Mouse (Mus musculus) lung, postnatal 10 days (tissue): ENCODE measurements around the gene Gkn3.

Source experiments
- DNase-seq: peaks from one replicate; pipeline ENCODE4 v3.0.0; 2021

Gkn3 gene

GRCm38 (mm10) chr6:87388877-87389276 is at the start of gene Gkn3:
Gkn3 (minus strand) TSS chr6:87388935.
- no peak for DNase-seq

GRCm38 (mm10) chr6:87436745-87437144 is 48.0 kb upstream of the Gkn3 start:
- DNase-seq: no peak

GRCm38 (mm10) chr6:87435791-87436190 is 47.1 kb upstream of the Gkn3 start:
- DNase-seq: no peak

- DNase-seq: no peak
Measured at GRCm38 (mm10) chr6:87428487-87429044, 39.8 kb upstream of the Gkn3 start, which contains the start of gene Bmp10. Bmp10 (plus strand) TSS chr6:87428994.

- DNase-seq: no peak
Measured at GRCm38 (mm10) chr6:87427616-87428015, 38.9 kb upstream of the Gkn3 start.

GRCm38 (mm10) chr6:87426954-87427353 is 38.2 kb upstream of the Gkn3 start:
- DNase-seq: no peak

- peak; percentile 55 for DNase-seq
Measured at GRCm38 (mm10) chr6:87424037-87424816, 35.5 kb upstream of the Gkn3 start.

- DNase-seq: no peak
Measured at GRCm38 (mm10) chr6:87422304-87422703, 33.6 kb upstream of the Gkn3 start.

- no peak for DNase-seq
Measured at GRCm38 (mm10) chr6:87412011-87412410, 23.3 kb upstream of the Gkn3 start.

- DNase-seq: no peak
Measured at GRCm38 (mm10) chr6:87401456-87401855, 12.7 kb upstream of the Gkn3 start.

GRCm38 (mm10) chr6:87399886-87400566 is 11.3 kb upstream of the Gkn3 start:
- no peak for DNase-seq

- peak; percentile 79 for DNase-seq
Measured at GRCm38 (mm10) chr6:87399137-87399536, 10.4 kb upstream of the Gkn3 start.

GRCm38 (mm10) chr6:87394783-87395182 is 6.0 kb upstream of the Gkn3 start:
- no peak for DNase-seq

GRCm38 (mm10) chr6:87393466-87394205 is 4.9 kb upstream of the Gkn3 start:
- peak; percentile 36 for DNase-seq

GRCm38 (mm10) chr6:87389455-87389989 is 787 bp upstream of the Gkn3 start:
- DNase-seq: no peak

- no peak for DNase-seq
Measured at GRCm38 (mm10) chr6:87386681-87387080, 2.1 kb downstream of the Gkn3 start.

- DNase-seq: peak; percentile 83
Measured at GRCm38 (mm10) chr6:87386203-87386602, 2.5 kb downstream of the Gkn3 start.

- DNase-seq: no peak
Measured at GRCm38 (mm10) chr6:87384761-87385160, 4.0 kb downstream of the Gkn3 start.

GRCm38 (mm10) chr6:87383926-87384691 is 4.6 kb downstream of the Gkn3 start:
- DNase-seq: peak; percentile 63

- no peak for DNase-seq
Measured at GRCm38 (mm10) chr6:87373057-87373456, 15.7 kb downstream of the Gkn3 start, which contains the start of gene Gkn2. Gkn2 (plus strand) TSS chr6:87373357.

GRCm38 (mm10) chr6:87369223-87369622 is 19.5 kb downstream of the Gkn3 start:
- DNase-seq: no peak

GRCm38 (mm10) chr6:87354441-87354840 is 34.3 kb downstream of the Gkn3 start:
- DNase-seq: no peak
